Mouse (Mus musculus): Measurements from ENCODE around the gene Herc1. TPM values are rescaled to one million over a fixed set of nuclear protein-coding genes. Genes with fewer than 3 reads are reported as not detected.

Herc1 gene
- polyA plus RNA-seq, 1 experiment, result 1.9 TPM

- peak; percentile 90 for TF ChIP-seq TAL1 (IDR thresholded peaks at IDR 0.05; ENCODE audit: low read length)
- TF ChIP-seq GATA1 (IDR thresholded peaks at IDR 0.05; ENCODE audit: low read length), result peak; percentile 82
- Histone ChIP-seq H3K9me3 (ENCODE audit: control insufficient read depth, low read length) (no peaks in the 10 kb centered on the region), H3K36me3 (ENCODE audit: control insufficient read depth) (peaks cover 99% of the 10 kb centered on the region), H3K4me3 (replicated peaks) (peak overlapping the region; percentile 52), H3K27me3 (ENCODE audit: control insufficient read depth) (no peaks in the 10 kb centered on the region), H3K4me1 (ENCODE audit: control insufficient read depth) (peaks cover 82% of the 10 kb centered on the region)
These were observed 155.1 kb downstream of the Herc1 start for GRCm38 (mm10) chr9:66505141-66505917.

DNA sequence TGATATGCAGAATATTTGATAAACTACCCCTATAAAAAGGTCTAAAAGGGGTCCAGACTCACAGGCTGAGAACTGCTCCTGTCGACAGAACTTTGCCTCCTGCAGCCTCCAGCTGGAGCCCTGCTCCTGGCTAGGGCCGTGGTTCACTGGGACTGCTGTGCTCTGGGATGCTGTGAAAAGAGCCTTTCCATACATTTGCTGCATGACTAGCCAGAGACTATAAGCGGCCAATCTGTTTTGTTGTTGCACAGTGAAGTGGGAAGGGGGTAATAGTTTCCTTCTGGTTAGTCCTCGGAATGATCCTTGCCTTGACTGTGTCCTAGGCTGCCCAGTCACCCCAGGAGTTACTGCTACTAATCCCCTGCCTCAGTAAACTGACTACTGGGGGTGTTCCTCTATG, 155.8 kb downstream of the Herc1 start:
- H3K36me3 ChIP-seq (ENCODE audit: control insufficient read depth), result peaks cover 98% of the 10 kb centered on the region
- peaks cover 88% of the 10 kb centered on the region for H3K4me1 ChIP-seq (ENCODE audit: control insufficient read depth)
- H3K27me3 ChIP-seq (ENCODE audit: control insufficient read depth), result no peaks in the 10 kb centered on the region
- no peaks in the 10 kb centered on the region for H3K9me3 ChIP-seq (ENCODE audit: control insufficient read depth, low read length)
- H3K4me3 ChIP-seq (replicated peaks), result peak overlapping the region; percentile 52
- TF ChIP-seq GATA1 (IDR thresholded peaks at IDR 0.05; ENCODE audit: low read length) (no peak), TAL1 (IDR thresholded peaks at IDR 0.05; ENCODE audit: low read length) (no peak)

- Histone ChIP-seq H3K27me3 (ENCODE audit: control insufficient read depth) (no peaks in the 10 kb centered on the region), H3K9me3 (ENCODE audit: control insufficient read depth, low read length) (no peaks in the 10 kb centered on the region), H3K36me3 (ENCODE audit: control insufficient read depth) (peaks cover 94% of the 10 kb centered on the region), H3K4me1 (ENCODE audit: control insufficient read depth) (peaks cover 89% of the 10 kb centered on the region), H3K4me3 (replicated peaks) (peak overlapping the region; percentile 52)
- TF ChIP-seq GATA1 (IDR thresholded peaks at IDR 0.05; ENCODE audit: low read length) (peak; percentile 35; the same call in 1 of the 2 replicates), TAL1 (IDR thresholded peaks at IDR 0.05; ENCODE audit: low read length) (no peak)
These were observed 156.2 kb downstream of the Herc1 start for GRCm38 (mm10) chr9:66506424-66506823.

GRCm38 (mm10) chr9:66507684-66508083, 157.4 kb downstream of the Herc1 start:
- Histone ChIP-seq H3K9me3 (ENCODE audit: control insufficient read depth, low read length) (no peaks in the 10 kb centered on the region), H3K4me1 (ENCODE audit: control insufficient read depth) (peaks cover 91% of the 10 kb centered on the region), H3K4me3 (replicated peaks) (no peak overlapping the region), H3K27me3 (ENCODE audit: control insufficient read depth) (no peaks in the 10 kb centered on the region), H3K36me3 (ENCODE audit: control insufficient read depth) (peaks cover 94% of the 10 kb centered on the region)
- TF ChIP-seq TAL1 (IDR thresholded peaks at IDR 0.05; ENCODE audit: low read length) (no peak), GATA1 (IDR thresholded peaks at IDR 0.05; ENCODE audit: low read length) (no peak)

GRCm38 (mm10) chr9:66508890-66509399, 158.7 kb downstream of the Herc1 start:
- no peak for TF ChIP-seq GATA1 (IDR thresholded peaks at IDR 0.05; ENCODE audit: low read length)
- no peak for TF ChIP-seq TAL1 (IDR thresholded peaks at IDR 0.05; ENCODE audit: low read length)
- no peaks in the 10 kb centered on the region for H3K9me3 ChIP-seq (ENCODE audit: control insufficient read depth, low read length)
- H3K36me3 ChIP-seq (ENCODE audit: control insufficient read depth), result peaks cover 95% of the 10 kb centered on the region
- H3K27me3 ChIP-seq (ENCODE audit: control insufficient read depth), result no peaks in the 10 kb centered on the region
- H3K4me3 ChIP-seq (replicated peaks), result no peak overlapping the region
- peaks cover 92% of the 10 kb centered on the region for H3K4me1 ChIP-seq (ENCODE audit: control insufficient read depth)

DNA sequence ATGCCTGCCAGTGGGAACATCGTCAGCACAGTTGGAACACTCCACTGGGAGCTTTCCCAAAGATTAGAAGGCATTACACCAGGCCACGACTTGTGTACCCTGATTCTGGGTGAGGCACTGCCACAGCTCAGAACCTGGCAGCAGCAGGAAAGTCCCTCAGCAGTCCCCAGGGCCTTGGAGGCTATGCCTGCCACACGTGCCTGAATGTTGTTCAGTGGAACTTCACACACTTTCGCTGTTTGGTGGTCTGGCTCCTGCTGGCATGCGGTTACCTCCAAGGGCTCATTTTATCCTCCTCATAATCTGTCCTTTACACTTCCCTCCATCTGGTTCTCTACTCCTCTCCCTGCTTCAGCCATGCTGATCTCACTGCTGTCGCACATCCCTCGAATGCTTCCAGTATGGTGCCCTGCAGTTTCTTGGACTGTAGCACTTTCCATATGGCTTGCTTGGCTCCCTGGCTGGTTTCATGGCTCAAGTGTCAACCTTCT, 160.1 kb downstream of the Herc1 start:
- peaks cover 95% of the 10 kb centered on the region for H3K36me3 ChIP-seq (ENCODE audit: control insufficient read depth)
- peak overlapping the region; percentile 71 for H3K4me3 ChIP-seq (replicated peaks)
- H3K27me3 ChIP-seq (ENCODE audit: control insufficient read depth), result no peaks in the 10 kb centered on the region
- peaks cover 79% of the 10 kb centered on the region for H3K4me1 ChIP-seq (ENCODE audit: control insufficient read depth)
- TF ChIP-seq GATA1 (IDR thresholded peaks at IDR 0.05; ENCODE audit: low read length) (no peak), TAL1 (IDR thresholded peaks at IDR 0.05; ENCODE audit: low read length) (no peak)
- H3K9me3 ChIP-seq (ENCODE audit: control insufficient read depth, low read length), result no peaks in the 10 kb centered on the region

DNA sequence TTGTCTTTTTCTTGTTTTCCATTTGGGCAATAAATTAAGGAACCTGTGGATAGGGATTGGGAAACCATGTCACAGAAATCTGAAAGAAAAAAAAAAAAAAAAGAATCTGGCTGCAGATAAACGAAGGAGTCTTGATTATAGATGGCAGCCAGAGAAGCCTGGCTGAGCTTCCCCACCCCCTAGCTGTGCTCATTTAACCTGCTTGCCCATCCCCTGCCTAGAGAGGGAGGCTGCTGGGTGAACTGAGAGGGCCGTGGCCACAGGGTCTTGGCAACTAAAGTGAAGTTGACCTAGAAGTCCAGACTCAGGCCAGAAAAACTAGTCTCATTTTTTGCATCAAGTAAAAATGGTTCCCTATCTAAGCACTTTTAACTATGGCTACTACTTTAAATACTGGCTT, 160.7 kb downstream of the Herc1 start:
- Histone ChIP-seq H3K4me1 (ENCODE audit: control insufficient read depth) (peaks cover 74% of the 10 kb centered on the region), H3K27me3 (ENCODE audit: control insufficient read depth) (no peaks in the 10 kb centered on the region), H3K36me3 (ENCODE audit: control insufficient read depth) (peaks cover 95% of the 10 kb centered on the region), H3K4me3 (replicated peaks) (peak overlapping the region; percentile 71), H3K9me3 (ENCODE audit: control insufficient read depth, low read length) (no peaks in the 10 kb centered on the region)
- TF ChIP-seq TAL1 (IDR thresholded peaks at IDR 0.05; ENCODE audit: low read length), result no peak
- no peak for TF ChIP-seq GATA1 (IDR thresholded peaks at IDR 0.05; ENCODE audit: low read length)

- H3K4me3 ChIP-seq (replicated peaks), result peak overlapping the region; percentile 71
- TF ChIP-seq TAL1 (IDR thresholded peaks at IDR 0.05; ENCODE audit: low read length) (no peak), GATA1 (IDR thresholded peaks at IDR 0.05; ENCODE audit: low read length) (no peak)
- peaks cover 95% of the 10 kb centered on the region for H3K36me3 ChIP-seq (ENCODE audit: control insufficient read depth)
- peaks cover 65% of the 10 kb centered on the region for H3K4me1 ChIP-seq (ENCODE audit: control insufficient read depth)
- H3K27me3 ChIP-seq (ENCODE audit: control insufficient read depth), result no peaks in the 10 kb centered on the region
- H3K9me3 ChIP-seq (ENCODE audit: control insufficient read depth, low read length), result no peaks in the 10 kb centered on the region
These were observed 161.5 kb downstream of the Herc1 start for GRCm38 (mm10) chr9:66511580-66512350.

DNA sequence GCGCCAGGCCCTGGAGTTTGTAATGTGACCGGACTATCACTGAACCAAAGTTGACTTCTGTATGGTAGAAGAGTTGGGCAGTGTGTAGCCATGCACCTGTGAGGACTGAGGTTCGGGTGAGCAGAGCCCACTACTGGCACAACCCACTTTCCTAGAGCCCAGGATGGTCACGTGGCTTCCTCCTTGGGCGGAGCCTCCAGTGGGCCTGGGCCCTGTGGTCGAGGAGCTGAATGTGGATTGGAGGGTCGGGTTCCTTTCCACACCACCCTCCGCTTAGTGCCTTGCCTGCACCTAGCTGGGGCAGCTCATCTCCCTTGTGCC, 162.1 kb downstream of the Herc1 start:
- no peaks in the 10 kb centered on the region for H3K9me3 ChIP-seq (ENCODE audit: control insufficient read depth, low read length)
- H3K36me3 ChIP-seq (ENCODE audit: control insufficient read depth), result peaks cover 95% of the 10 kb centered on the region
- H3K4me3 ChIP-seq (replicated peaks), result peak overlapping the region; percentile 71
- peaks cover 60% of the 10 kb centered on the region for H3K4me1 ChIP-seq (ENCODE audit: control insufficient read depth)
- TF ChIP-seq TAL1 (IDR thresholded peaks at IDR 0.05; ENCODE audit: low read length), result no peak
- no peak for TF ChIP-seq GATA1 (IDR thresholded peaks at IDR 0.05; ENCODE audit: low read length)
- H3K27me3 ChIP-seq (ENCODE audit: control insufficient read depth), result no peaks in the 10 kb centered on the region
